Mouse (Mus musculus) heart, adult 2 months (tissue): ENCODE results near the gene Ttc33.

Experiments used
- CTCF ChIP-seq: fragments of 200-600 bp; IDR thresholded peaks from 2 replicates; pipeline ENCODE4 v1.8.1; 2022; ENCODE audit warnings: antibody characterized with exemption, mild to moderate bottlenecking, moderate library complexity
- POLR2A ChIP-seq: fragments of 200-500 bp; IDR thresholded peaks from 2 replicates; pipeline ENCODE4 v1.6.1; 2011; ENCODE audit warnings: mild to moderate bottlenecking, low read depth, low read length, control low read depth; ENCODE audit not compliant: insufficient read depth

DNA sequence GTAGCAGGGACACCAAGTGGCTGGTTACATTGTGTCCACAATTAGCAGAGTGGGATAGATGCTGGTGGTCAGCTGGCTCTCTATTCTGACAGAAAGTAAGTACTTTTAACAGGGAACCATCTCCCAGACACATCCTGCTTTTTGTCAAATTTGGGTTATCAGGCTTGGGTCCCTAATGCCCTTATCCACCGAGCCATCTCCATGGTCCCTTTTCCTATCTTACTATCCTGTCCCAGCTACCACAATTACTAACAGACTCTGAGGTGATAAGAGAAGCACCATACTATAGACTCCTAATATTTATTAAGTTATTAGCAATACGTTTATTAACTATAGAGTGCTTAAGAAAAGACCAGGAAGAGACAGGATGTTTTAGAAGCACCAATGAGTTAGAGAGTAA lies 46.0 kb upstream of the Ttc33 start:
- no peak for TF ChIP-seq POLR2A
- no peak for TF ChIP-seq CTCF
